In the genomic region with DNA sequence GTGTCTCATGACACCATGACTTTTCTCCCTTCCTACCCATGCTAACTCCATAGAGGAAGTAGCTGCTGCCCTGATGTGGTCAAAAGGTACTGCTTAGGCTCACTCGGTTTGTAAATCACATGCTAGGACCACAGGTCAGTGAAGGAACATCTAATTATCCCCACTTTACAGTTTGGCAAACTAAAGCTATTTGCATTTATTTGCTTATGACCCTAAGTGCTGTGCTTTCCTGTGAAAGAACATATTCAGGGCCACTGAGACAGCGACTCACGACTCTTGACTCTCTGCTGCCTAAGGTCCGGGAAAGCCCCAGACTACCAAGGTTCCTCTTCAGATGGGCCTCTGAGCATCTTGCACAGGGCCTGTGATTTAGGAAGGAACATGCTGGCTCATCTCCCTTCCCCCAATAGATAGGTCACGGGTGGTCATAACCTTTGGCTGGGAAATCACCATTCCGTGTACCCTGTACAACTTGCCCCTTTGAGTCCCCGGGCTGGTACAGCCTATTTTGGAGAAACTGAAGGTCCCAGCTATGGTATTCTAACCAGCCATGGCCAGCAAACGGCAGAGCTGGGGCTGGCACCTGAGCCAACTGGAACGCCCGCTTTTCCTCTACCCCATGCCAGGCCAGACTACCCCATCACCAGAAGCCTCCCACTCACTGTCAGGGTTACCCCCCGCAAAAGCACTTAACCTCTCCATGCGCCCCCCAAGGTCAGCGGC, we compare ENCODE assay signal across 7 mouse cellular contexts. TPM values are rescaled to one million over a fixed set of nuclear protein-coding genes. Genes with fewer than 3 reads are reported as not detected.
DNase-seq lines count a peak whose midpoint lies in the region; ATAC-seq lines count a peak whose summit lies in the region.

No protein-coding gene starts in this region.

- intact Hi-C loops in left cerebral cortex, postnatal 14 days (cut with DNase I) = no loop called here

- peak overlapping the region; percentile 89 for H3K9ac ChIP-seq in forebrain, embryonic 12.5 days
- peak overlapping the region; percentile 86 for H3K9ac ChIP-seq in kidney, embryonic 15.5 days
- H3K9ac ChIP-seq in midbrain, embryonic 11.5 days (ENCODE audit: low read length) = peak overlapping the region; percentile 81

- no peaks in the 10 kb centered on the region for H3K9me3 ChIP-seq in forebrain, embryonic 12.5 days
- H3K9me3 ChIP-seq in kidney, embryonic 15.5 days (replicated peaks) = no peaks in the 10 kb centered on the region
- H3K9me3 ChIP-seq in midbrain, embryonic 11.5 days (ENCODE audit: control insufficient read depth, low read length) = no peaks in the 10 kb centered on the region

- no peak for ATAC-seq in forebrain, embryonic 12.5 days (ENCODE audit: low FRiP score)
- ATAC-seq in kidney, embryonic 15.5 days (replicated peaks; ENCODE audit: low FRiP score) = no peak
- ATAC-seq in midbrain, embryonic 11.5 days (ENCODE audit: low FRiP score) = no peak

- peaks cover 40% of the 10 kb centered on the region for H3K4me1 ChIP-seq in forebrain, embryonic 12.5 days
- peaks cover 50% of the 10 kb centered on the region for H3K4me1 ChIP-seq in kidney, embryonic 15.5 days
- peaks cover 31% of the 10 kb centered on the region for H3K4me1 ChIP-seq in midbrain, embryonic 11.5 days (ENCODE audit: control insufficient read depth, insufficient read depth, low read length)

- H3K4me3 ChIP-seq in forebrain, embryonic 12.5 days (replicated peaks) = peak overlapping the region; percentile 73
- H3K4me3 ChIP-seq in kidney, embryonic 15.5 days (replicated peaks) = peak overlapping the region; percentile 85
- peak overlapping the region; percentile 63 for H3K4me3 ChIP-seq in midbrain, embryonic 11.5 days (ENCODE audit: low read depth, low read length)

- no peaks in the 10 kb centered on the region for H3K36me3 ChIP-seq in forebrain, embryonic 12.5 days (replicated peaks)
- no peaks in the 10 kb centered on the region for H3K36me3 ChIP-seq in kidney, embryonic 15.5 days
- no peaks in the 10 kb centered on the region for H3K36me3 ChIP-seq in midbrain, embryonic 11.5 days (ENCODE audit: control insufficient read depth, insufficient read depth, low read length)

- 10% methylated on average over 13 of the region's 13 CpGs for WGBS in forebrain, embryonic 12.5 days
- WGBS in kidney, embryonic 15.5 days = 7% methylated on average over 13 of the region's 13 CpGs
- WGBS in midbrain, embryonic 11.5 days = 10% methylated on average over 13 of the region's 13 CpGs

- peak overlapping the region; percentile 68; the same call in 1 of the 2 replicates for H3K27ac ChIP-seq in forebrain, embryonic 12.5 days
- peak overlapping the region; percentile 95 for H3K27ac ChIP-seq in kidney, embryonic 15.5 days
- H3K27ac ChIP-seq in midbrain, embryonic 11.5 days (ENCODE audit: low read depth, low read length) = no peak overlapping the region

- peak overlapping the region; percentile 89 for H3K4me2 ChIP-seq in forebrain, embryonic 12.5 days
- H3K4me2 ChIP-seq in kidney, embryonic 15.5 days = peak overlapping the region; percentile 84
- peak overlapping the region; percentile 50 for H3K4me2 ChIP-seq in midbrain, embryonic 11.5 days

- H3K27me3 ChIP-seq in forebrain, embryonic 12.5 days = peaks cover 29% of the 10 kb centered on the region
- peaks cover 4% of the 10 kb centered on the region; the same call in 1 of the 2 replicates for H3K27me3 ChIP-seq in kidney, embryonic 15.5 days
- peaks cover 12% of the 10 kb centered on the region for H3K27me3 ChIP-seq in midbrain, embryonic 11.5 days (ENCODE audit: control insufficient read depth, insufficient read depth, low read length)

- peak; percentile 56 for DNase-seq in 416B (ENCODE audit: low read depth)
- DNase-seq in CD4-positive, CD25-positive, alpha-beta regulatory T cell, adult 2 months (ENCODE audit: low read depth, low spot score) = peak; percentile 81
- no peak for DNase-seq in midbrain, embryonic 11.5 days (ENCODE audit: low spot score, missing footprints)
- no peak for DNase-seq in ovary, postnatal 10 days (ENCODE audit: low spot score)
- DNase-seq in left cerebral cortex, postnatal 14 days (ENCODE audit: low spot score in 2 of 2) = no peak

RNA-seq across cellular contexts. Expression of gene Mllt6, which starts 3.8 kb away (rescaled TPM):
- 3.3 and 3.7 TPM in 2 replicates for polyA plus RNA-seq in forebrain, embryonic 12.5 days (2016; fragmentation: Nextera tagmentation; extraction: Ambion mirVana)
- 2.8 and 3.9 TPM in 2 replicates for polyA plus RNA-seq in kidney, embryonic 15.5 days (2015; fragmentation: Nextera tagmentation; extraction: Ambion mirVana)
- polyA plus RNA-seq in midbrain, embryonic 11.5 days (2014; fragmentation: Nextera tagmentation; extraction: Ambion mirVana) = 3.5 and 4.3 TPM in 2 replicates
- total RNA-seq in left cerebral cortex, postnatal 14 days (2021) = 10 to 100 TPM; 79.8 to 80.1 TPM

RNA-seq across cellular contexts. Expression of gene Cisd3, which starts 26.2 kb away (rescaled TPM):
- polyA plus RNA-seq in forebrain, embryonic 12.5 days (2016; fragmentation: Nextera tagmentation; extraction: Ambion mirVana) = 13.2 and 14.9 TPM in 2 replicates
- 41.2 and 42.7 TPM in 2 replicates for polyA plus RNA-seq in kidney, embryonic 15.5 days (2015; fragmentation: Nextera tagmentation; extraction: Ambion mirVana)
- 13.4 and 19.0 TPM in 2 replicates for polyA plus RNA-seq in midbrain, embryonic 11.5 days (2014; fragmentation: Nextera tagmentation; extraction: Ambion mirVana)
- total RNA-seq in left cerebral cortex, postnatal 14 days (2021) = 10 to 100 TPM; 36.7 to 38.9 TPM

RNA-seq across cellular contexts. Expression of gene Epop, which starts 29.9 kb away (rescaled TPM):
- polyA plus RNA-seq in forebrain, embryonic 12.5 days (2016; fragmentation: Nextera tagmentation; extraction: Ambion mirVana) = 10.0 and 11.9 TPM in 2 replicates
- polyA plus RNA-seq in kidney, embryonic 15.5 days (2015; fragmentation: Nextera tagmentation; extraction: Ambion mirVana) = 4.3 and 5.1 TPM in 2 replicates
- 7.0 and 12.0 TPM in 2 replicates for polyA plus RNA-seq in midbrain, embryonic 11.5 days (2014; fragmentation: Nextera tagmentation; extraction: Ambion mirVana)
- 10 to 100 TPM; 34.7 to 37.7 TPM for total RNA-seq in left cerebral cortex, postnatal 14 days (2021)

RNA-seq across cellular contexts. Expression of gene Pcgf2, which starts 40.9 kb away (rescaled TPM):
- 24.2 TPM in 2 replicates for polyA plus RNA-seq in forebrain, embryonic 12.5 days (2016; fragmentation: Nextera tagmentation; extraction: Ambion mirVana)
- 13.2 and 16.6 TPM in 2 replicates for polyA plus RNA-seq in kidney, embryonic 15.5 days (2015; fragmentation: Nextera tagmentation; extraction: Ambion mirVana)
- polyA plus RNA-seq in midbrain, embryonic 11.5 days (2014; fragmentation: Nextera tagmentation; extraction: Ambion mirVana) = 13.4 and 16.1 TPM in 2 replicates
- 10 to 100 TPM; 31.3 to 35.8 TPM for total RNA-seq in left cerebral cortex, postnatal 14 days (2021)

RNA-seq across cellular contexts. Expression of gene Psmb3, which starts 43.8 kb away (rescaled TPM):
- 457 TPM in 2 replicates for polyA plus RNA-seq in forebrain, embryonic 12.5 days (2016; fragmentation: Nextera tagmentation; extraction: Ambion mirVana)
- 475 and 488 TPM in 2 replicates for polyA plus RNA-seq in kidney, embryonic 15.5 days (2015; fragmentation: Nextera tagmentation; extraction: Ambion mirVana)
- 477 and 517 TPM in 2 replicates for polyA plus RNA-seq in midbrain, embryonic 11.5 days (2014; fragmentation: Nextera tagmentation; extraction: Ambion mirVana)
- total RNA-seq in left cerebral cortex, postnatal 14 days (2021) = 100 to 1,000 TPM; 133 to 136 TPM

Comparison
In these comparisons a context has a peak if more than half of its experiments do, and no peak if none do; other contexts are left out.
1. DNase-seq: peak in 416B (single experiment) and CD4-positive, CD25-positive, alpha-beta regulatory T cell, adult 2 months (single experiment); none in midbrain, embryonic 11.5 days (single experiment), ovary, postnatal 10 days (single experiment) and left cerebral cortex, postnatal 14 days (0 of 2).
2. Peak in every context shown above with its lines, with median percentiles within 50 percentile points of each other: H3K4me2 ChIP-seq, H3K4me3 ChIP-seq and H3K9ac ChIP-seq.